Mouse (Mus musculus) olfactory bulb, adult 2 months (tissue): ENCODE measurements at regions not wholly inside any gene's neighbourhood (a gene's known extent, or its start where the extent isn't known, plus 50 kb on each side); places are given as distances from the start of the nearest gene placed in this dataset.

Source experiments
- H3K27ac ChIP-seq: fragments of 200-500 bp; 2 replicates; pipeline ENCODE4 v1.5.1; 2012; ENCODE audit warnings: low read depth, low read length; ENCODE audit not compliant: insufficient read depth
- H3K4me1 ChIP-seq: fragments of 200-500 bp; 2 replicates; pipeline ENCODE4 v1.6.1; 2012; ENCODE audit warnings: low read length; ENCODE audit not compliant: control insufficient read depth, insufficient read depth
- H3K4me3 ChIP-seq: fragments of 200-500 bp; 2 replicates; pipeline ENCODE4 v1.5.1; 2012; ENCODE audit warnings: mild to moderate bottlenecking, low read depth, low read length, moderate library complexity; ENCODE audit not compliant: insufficient read depth
- CTCF ChIP-seq: fragments of 200-500 bp; IDR thresholded peaks from 2 replicates; pipeline ENCODE4 v1.5.1; 2012; ENCODE audit warnings: low read depth, mild to moderate bottlenecking, low read length, moderate library complexity; ENCODE audit not compliant: insufficient read depth
- POLR2A ChIP-seq: fragments of 200-500 bp; IDR thresholded peaks from 2 replicates; pipeline ENCODE4 v1.6.1; 2012; ENCODE audit warnings: mild to moderate bottlenecking, low read depth, low read length, moderate library complexity; ENCODE audit not compliant: insufficient read depth
- WGBS: fragments of 180-500 bp; shearing (Covaris S2); methylation state at CpG from one replicate; pipeline ENCODE4 v1.1.7; 2018; 5-methylcytosine and 5-hydroxymethylcytosine counted together

GRCm38 (mm10) chr11:109029894-109030293 lies 109.7 kb downstream of the Axin2 start:
- Histone ChIP-seq H3K4me3 (no peak overlapping the region), H3K27ac (no peak overlapping the region), H3K4me1 (peaks cover 5% of the 10 kb centered on the region; the same call in 1 of the 2 replicates)
- WGBS = 84% methylated on average over 7 of the region's 7 CpGs
- TF ChIP-seq CTCF (no peak), POLR2A (no peak)

- WGBS = 78% methylated on average over 7 of the region's 7 CpGs
- H3K4me3 ChIP-seq = no peak overlapping the region
- TF ChIP-seq CTCF (no peak), POLR2A (no peak)
- H3K27ac ChIP-seq = no peak overlapping the region
- H3K4me1 ChIP-seq = no peaks in the 10 kb centered on the region
Observed at GRCm38 (mm10) chr11:109014806-109015205, 94.7 kb downstream of the Axin2 start.

- Histone ChIP-seq H3K4me3 (no peak overlapping the region), H3K27ac (no peak overlapping the region), H3K4me1 (no peaks in the 10 kb centered on the region)
- TF ChIP-seq CTCF = no peak
- no peak for TF ChIP-seq POLR2A
- 93% methylated on average over 6 of the region's 6 CpGs for WGBS
Observed at GRCm38 (mm10) chr11:109011161-109011560, 91.0 kb downstream of the Axin2 start.

- TF ChIP-seq POLR2A = no peak
- TF ChIP-seq CTCF = no peak
- no peak overlapping the region for H3K27ac ChIP-seq
- 67% methylated on average over 2 of the region's 2 CpGs for WGBS
- H3K4me1 ChIP-seq = no peaks in the 10 kb centered on the region
- H3K4me3 ChIP-seq = no peak overlapping the region
Observed at GRCm38 (mm10) chr11:109008872-109009271, 88.7 kb downstream of the Axin2 start.

- no peak overlapping the region for H3K27ac ChIP-seq
- 94% methylated on average over 11 of the region's 11 CpGs for WGBS
- no peak for TF ChIP-seq CTCF
- TF ChIP-seq POLR2A = no peak
Observed at GRCm38 (mm10) chr11:109005681-109006080, 85.5 kb downstream of the Axin2 start.

More at GRCm38 (mm10) chr11:109005681-109006080, 85.5 kb downstream of the Axin2 start:
- no peak overlapping the region for H3K4me3 ChIP-seq
- no peaks in the 10 kb centered on the region for H3K4me1 ChIP-seq
